Mouse (Mus musculus) cerebellum, adult 9-10 months (tissue): ENCODE measurements around the gene Gmpr.
"Not testable (repeated sequence)": the region's sequence is repeated elsewhere in the genome, so short reads cannot be mapped to it uniquely, and the experiment has no call there.

Experiments used
- DNase-seq: peaks from one replicate; pipeline ENCODE4 v3.0.0; 2022

Gmpr gene

DNA sequence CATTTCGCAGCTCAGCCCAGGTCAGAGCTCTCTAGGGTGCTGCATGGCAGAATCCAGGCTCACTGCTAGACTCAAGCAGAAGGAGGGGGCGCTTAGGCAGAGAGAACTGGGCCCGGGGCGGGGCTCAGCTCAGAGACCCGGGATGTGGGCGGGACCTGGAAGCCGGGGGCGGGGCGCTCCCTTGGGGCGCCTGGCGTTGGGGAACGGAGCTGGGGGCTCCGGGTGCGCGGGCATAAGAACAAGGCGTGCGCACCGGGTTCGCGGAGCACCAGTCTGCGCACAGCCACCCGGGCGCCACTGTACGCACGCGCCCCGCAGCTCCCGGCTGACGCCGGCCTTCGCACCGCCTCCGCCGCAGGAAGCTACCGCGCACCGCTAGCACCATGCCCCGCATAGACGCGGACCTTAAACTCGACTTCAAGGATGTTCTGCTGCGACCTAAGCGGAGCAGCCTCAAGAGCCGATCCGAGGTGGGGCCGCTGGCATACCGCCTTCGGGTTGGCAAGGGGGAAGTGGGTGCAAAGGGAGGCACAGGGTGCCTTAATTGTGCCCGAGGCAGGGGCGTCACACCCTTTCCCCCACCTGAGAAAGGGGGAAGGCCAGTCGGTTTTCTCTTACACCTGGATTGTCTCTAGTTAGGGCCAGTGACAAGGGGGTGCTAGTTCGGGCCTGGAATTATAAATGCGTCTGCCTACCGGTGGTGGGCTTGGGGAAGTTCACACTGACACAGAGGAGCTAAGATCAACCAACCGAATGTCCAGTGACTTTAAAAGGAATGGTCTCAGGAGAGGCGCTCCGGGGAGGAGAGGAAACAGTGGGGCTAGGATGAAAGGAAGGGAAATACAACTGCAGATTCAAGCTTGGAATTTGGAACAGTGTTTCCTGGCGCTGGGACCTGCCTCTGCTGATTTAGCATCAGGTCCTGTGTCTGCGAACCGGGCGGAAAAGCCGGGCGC lies at the start of gene Gmpr:
Gmpr (plus strand) TSS at position 171 of the 956 bp plus-strand sequence.
- peak; percentile 79 for DNase-seq

DNA sequence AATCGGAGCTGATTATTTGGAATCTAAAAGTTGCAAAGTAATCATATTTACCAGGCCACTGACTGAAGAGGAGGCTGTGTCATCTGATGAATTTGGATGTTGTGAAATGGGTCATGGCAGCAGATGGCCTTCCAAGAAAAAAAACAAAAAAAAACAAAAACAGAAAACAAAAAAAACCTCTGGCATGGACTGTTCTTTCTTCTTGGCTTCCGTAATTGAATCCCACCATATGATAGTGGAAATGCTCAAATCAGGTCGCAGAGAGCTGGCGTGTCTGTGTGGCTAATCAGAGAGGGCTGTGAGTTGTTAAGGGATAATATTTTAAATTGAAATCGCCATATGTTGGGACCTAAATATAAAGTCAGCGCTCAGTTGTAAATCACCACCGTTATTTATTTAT lies 49.8 kb upstream of the Gmpr start:
- peak; percentile 68 for DNase-seq

DNA sequence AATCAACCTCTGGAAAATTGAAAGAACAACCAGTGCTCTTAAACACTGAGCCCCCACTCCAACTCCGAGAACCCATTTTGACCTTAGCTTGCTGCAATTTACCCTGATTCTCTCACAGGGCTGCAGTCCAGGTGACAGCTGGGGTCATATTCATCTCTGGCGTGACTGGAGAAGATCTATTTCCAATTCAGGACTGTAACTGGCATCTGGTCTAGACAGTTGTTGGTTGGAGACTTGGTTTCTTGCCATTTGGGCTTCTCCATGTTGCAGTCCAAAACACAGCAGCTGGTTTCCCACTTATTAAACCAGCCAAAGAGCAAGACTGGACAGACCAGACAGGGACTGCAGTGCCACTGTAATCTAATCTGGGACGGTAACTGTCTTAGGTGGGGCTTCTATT lies 47.1 kb upstream of the Gmpr start:
- DNase-seq = no peak

DNA sequence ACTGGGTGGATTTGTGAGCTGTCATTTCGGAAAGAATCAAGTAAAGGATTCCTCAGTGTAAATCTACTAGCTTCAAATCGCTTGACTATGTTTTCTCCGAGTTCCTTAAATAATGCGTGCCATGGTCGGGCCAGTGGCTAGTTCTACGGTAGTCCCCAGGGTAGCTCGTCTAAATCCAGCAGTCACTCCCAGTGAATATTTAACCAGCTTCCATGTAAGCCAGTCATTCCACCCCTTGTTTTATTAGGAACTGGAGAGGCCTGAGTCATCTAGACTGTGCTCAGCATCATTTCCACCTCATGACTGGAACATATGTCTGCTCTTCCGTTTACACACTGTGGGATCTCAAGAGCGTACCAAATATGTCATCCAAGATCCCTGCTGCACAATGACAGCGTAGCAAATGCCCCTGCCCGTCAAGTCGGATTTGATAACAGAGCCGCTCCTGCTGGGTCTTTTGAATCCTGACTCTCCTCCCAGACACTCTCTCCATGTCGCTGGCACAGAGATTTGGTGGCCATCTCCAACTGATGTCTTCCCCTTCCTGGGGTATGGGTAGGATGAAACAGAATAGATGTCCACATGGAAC lies 45.8 kb upstream of the Gmpr start:
- DNase-seq = peak; percentile 91

DNA sequence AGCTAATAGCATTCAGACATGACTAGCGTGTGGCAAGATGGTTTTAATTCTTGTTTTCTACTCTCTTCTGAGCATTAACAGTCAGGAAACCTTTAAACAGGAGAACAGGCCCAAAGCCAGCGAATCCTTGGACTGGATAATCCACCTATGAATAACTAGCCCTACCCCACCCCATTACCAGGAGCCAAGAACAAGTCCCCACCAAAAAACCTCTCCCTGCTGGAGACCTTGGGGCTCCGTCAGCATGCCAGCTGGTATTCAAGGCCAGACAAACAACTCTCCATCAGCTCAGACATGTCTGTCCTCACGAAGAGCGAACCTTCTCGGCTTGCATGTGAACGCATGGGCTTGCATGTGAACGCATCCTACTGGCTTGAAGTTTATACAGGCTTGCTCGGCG lies 41.6 kb upstream of the Gmpr start:
- no peak for DNase-seq

DNA sequence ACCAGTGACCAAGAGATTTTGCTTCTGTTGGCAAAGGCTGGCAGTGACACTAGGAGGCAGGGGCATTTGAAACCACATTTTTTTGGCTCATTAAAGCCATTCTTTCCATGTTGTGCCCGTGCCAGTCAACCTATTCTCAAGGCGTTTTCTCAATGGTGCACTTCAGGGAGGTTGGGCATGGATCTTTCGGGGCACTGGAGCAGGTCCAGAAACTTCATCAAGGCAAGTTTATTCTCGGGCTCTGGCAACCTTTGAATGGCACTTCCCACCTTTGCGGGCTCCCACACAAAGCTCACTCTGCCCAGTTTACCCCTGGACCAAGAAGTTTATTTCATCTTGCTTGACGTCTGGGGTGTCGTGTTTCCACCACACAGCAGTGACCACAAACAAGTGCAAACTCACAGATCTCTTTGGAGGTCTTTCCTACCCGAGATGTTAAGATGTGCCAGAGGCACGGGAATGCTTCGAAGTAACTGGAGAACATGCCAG lies 41.2 kb upstream of the Gmpr start:
- DNase-seq = no peak

DNA sequence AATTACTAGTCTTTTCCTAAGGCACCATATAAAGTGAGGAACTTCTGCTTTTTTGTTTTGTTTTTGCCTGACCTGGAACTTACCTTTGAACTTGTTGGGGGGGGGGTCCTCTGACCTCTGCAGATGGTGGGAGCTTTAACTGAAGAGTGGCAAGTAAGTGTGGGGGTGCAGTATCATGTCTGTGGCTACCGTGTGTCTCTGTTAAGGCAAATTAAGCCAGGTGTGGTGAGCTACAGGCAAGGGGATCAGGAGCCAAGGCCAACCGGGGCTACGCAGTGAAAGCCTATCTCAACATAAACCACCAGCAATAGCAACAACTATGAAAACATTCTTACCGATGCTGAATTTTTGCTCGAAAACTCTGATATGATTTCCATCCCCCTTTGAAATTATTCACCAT lies 38.5 kb upstream of the Gmpr start:
- DNase-seq = no peak

DNA sequence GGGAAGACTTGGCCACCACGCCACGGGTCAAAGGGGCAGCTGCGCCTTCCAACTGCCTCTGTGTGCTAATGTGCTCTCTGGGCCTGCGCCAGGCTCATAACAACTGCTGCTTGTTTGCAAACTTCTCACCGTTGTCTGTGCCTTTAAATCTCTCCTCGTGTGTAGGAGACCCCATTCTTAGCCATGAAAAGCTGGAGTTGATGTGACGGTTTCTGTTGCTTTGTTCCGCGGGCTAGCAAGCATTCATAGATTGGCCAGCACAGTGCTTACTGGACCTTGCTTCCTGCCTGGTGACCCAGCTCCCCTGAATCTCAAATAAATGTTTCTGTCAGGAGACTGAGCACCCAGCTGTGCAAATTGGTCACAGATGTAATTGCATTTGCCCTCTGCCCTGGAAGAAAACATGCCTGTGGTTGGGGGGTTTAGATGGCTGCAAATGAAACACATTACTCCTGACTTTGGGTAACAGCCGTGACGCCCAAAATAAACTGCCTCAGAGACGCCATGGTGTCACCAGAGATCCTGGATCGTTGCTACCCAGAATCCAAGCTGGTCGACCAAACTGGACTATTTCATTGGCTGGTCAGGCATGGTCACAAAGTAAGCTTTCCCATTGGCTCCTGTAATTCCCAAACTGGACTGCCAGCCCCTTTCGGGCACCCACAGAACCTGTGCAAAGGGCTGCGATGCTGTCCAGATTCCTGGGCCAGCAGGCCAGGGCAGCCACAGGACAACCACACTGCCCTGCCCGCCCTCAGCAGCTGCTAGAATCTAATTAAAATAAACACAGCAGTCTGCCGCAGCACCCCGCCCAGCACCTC lies 37.6 kb upstream of the Gmpr start:
- no peak for DNase-seq

DNA sequence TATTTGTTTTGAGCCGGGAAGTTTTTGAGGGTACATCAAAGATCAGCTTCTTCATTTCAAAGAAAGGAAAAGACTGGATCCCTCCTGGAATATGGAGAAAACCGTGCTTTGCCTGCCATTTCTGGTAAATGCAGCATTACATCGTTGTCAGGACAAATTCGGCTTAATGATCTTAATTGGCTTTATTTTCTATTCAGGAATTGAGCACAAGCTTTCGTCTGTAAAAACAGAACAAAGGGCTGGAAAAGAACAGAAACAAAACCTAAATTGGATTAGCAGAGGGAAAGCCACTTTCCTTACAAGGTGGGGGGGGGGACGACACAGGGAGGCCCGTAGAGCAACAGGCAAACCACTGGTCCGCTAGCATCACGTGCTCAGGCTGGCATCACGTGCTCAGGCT lies 33.9 kb upstream of the Gmpr start:
- no peak for DNase-seq

DNA sequence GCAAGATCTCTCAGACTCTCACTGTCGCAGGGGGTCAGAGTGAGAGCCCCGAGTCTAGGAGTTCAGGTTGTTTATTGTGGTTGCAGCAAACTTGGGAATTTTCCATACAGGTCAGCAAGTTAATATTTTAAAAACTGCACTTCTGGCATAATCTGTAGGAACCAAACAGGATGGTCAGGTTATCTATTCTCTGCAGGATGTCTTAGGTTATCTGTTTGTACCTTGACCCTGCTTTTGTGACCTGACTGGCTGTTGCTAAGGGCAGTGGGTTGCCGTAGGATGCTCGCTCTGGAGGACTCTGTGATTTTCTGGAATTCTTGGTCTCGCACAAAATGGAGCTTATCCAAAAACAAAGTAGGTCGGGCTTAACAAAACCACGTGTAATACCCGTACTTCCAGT lies 31.9 kb upstream of the Gmpr start:
- DNase-seq = no peak

DNA sequence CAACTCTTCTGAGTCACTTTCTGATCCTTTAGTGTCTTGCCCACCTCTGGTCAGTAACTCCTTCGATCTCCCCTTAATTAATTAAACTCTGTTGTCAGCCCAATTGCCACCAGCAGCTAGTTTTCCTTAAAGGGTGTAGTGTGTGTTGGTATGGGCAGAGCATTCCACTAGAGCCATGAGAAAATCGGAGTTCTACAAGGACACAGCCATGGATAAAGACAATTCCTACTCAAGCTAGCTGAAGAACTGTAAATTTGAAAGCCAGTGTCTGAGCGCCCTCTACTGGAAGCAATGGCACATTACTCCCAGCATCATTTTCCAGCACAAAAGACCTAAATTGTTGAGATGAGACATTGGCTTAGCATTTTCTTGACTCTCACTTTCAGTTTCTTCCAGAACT lies 30.1 kb upstream of the Gmpr start:
- DNase-seq = peak; percentile 83

DNA sequence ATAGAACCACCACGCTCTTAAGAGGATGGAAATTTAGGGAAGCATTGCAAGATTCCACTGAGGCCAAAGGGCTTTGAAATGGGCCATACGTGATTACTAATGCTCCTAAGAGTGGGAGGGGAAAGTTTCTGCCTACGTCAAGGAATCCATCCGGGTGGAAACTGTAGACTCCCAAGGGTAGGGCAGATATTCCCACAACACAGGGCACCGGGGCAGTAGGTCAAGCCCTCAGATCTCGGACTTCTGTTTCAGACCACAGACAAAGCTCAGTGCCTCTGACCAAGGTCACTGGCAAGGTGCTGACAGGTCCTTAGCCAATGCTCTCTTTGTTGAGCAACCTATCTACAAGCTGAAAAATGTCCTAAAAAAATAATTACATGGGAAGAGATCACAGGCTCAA lies 27.3 kb upstream of the Gmpr start:
- DNase-seq = no peak

DNA sequence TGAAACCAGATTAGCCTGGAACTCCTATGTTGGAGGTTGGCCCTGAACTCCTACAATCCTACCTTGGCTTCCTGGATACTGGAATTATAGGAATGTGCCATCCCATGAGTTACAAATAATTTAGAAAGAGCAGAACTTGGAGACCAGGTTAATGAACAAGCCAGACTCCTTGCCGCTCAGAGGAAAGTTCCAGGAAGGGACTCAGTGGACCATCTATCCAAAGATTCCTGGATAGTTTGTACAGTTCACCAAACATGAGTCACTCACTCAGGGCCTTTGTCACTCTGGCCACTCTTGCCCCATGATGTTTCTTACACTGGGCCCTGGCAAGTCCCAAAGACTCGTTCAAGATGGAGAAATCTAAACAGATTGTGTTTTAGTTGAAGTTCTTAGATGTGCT lies 24.0 kb upstream of the Gmpr start:
- no peak for DNase-seq

DNA sequence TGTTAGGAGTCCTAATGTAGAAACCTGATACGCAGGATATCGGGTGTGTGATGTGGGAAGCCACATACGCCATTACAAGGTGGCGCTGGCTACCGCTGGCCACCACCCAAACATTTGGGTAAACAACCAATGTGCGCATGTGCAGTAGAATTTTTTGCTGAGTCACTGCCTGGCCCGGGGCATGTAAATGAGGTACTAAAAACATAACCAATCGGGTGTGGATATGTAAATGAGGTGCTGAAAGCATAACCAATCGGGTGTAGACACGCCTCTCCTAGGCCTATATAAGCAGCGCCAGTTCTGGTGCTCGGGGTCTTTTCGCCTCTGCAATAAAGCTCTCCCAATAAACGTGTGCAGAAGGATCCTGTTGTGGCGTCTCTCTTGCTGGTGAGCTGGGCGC lies 23.3 kb upstream of the Gmpr start:
- DNase-seq = not testable (repeated sequence)

DNA sequence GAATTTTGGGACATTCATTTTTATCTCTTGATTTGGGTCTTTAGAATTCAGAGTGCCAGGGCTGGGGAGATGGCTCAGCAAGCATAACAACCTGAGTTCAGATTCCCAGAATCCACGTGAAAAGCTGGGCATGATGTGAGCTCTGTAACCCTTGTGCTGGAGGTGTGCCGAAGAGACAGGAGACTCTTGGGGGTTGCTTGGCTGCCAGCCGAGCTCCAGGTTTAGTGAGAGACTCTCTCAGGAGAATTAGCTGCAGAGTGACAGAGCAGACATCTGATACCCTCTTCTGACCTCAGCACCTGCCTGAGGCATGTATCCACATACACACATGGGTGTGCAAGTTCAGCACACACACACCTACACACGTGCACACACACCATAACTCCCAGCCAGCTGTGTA lies 21.6 kb upstream of the Gmpr start:
- DNase-seq = no peak

DNA sequence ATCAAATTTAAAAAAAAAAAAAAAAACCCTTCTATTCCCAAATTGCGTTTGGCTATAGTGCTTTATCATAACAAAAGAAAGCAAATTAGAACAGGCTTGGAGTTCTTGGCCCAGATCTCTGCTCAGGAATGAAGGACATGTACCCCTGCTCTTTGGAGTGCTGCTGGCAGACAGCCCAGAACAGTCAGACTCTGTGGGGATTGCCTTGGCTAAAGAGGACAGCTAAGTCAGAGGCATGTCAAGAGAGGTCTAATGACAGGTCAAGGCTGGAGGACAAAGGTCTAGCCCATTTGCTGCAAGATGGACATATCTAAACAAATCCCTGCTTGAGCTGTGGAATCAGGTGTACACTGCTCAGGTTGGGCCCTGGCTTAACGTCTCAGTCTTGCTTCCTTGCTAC lies 20.6 kb upstream of the Gmpr start:
- no peak for DNase-seq

DNA sequence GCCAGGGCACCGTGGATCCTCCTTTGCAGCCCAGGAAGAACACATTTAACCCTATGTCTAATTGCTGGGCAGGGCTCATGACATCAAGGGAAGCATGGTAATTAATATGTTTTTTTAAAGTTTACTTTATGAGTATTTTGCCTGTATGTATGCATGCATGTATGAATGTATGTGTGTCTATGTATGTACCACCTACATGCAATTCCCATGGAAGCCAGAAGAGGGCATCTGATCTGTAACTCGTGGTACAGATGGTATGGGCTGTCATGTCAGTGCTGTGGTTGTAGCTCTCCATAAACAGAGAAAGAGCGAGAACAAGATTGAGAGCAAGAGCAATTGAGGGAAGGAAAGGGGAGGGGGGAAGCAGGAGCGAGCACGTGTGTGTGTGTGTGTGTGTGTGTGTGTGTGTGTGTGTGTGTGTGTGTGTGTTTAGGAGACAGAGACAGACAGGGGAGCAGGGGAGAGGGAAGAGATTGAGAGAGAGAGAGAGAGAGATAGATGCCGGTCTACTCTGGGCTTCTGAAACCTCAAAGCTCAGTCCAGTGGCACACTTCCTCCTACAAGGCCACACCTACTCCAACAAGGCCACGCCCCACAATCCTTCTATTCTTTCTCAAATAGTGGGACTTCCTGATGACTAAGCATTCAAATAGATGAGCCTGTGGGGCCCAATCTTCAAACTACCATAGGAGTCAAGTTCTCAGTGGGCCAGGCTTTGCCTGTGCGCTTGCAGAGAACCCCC lies 15.1 kb upstream of the Gmpr start:
- no peak for DNase-seq

DNA sequence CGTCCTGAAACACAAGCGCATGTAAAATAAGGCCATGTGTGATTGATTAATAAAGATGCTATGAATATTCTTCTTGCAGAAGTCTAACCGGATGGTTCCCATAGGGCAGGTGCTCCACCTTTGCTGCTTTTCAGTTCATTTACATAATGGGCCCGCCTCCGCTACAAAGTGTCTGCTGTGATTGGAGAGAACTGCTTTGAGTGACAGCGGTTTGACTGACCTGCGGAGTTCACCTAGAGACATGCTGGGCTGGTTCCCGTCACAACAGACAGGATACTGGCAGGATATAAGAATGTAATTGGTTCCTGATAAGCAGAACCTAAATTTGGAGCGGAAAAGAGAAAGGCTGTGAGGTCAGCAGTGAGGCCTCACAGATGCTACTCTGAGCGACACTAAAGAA lies 13.4 kb upstream of the Gmpr start:
- DNase-seq = peak; percentile 57

DNA sequence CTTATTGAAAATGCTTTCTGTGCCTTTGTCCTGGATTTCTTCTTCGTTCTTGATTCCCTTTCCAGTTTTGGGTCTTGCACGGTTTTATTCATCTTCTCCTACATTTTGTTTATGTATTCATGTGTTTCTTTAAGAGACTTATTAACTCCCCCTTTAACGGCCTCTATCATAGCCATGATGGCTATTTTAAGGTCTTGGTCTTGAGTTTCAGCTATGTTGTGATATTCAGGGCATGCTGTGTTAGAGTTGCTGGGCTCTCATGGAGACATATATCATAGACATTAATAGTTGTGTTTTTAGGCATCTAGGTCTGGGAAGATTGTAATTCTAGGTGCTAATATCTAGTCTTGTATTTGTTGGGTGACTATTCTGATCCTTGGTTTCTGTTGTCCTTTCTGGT lies 8.6 kb upstream of the Gmpr start:
- no peak for DNase-seq

DNA sequence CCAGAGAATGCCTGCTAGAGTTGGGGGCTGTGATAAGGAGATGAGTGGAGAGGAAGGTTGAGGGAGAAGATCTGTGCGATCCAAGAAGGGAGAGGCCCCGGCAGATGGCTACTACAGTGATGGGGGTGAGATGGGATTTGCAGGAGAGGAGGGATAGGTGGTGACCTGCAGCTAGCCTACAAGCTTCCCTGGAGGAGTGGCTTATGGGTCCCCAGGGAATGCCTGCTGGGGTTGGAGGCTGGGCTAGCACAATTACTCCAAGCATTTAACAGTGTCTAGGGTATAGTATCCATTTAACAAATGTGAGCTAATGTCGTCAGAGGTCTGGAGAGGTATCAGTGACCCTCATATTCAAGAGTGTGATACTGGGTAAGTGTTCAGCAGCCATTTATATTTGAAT lies 7.9 kb upstream of the Gmpr start:
- DNase-seq = no peak

DNA sequence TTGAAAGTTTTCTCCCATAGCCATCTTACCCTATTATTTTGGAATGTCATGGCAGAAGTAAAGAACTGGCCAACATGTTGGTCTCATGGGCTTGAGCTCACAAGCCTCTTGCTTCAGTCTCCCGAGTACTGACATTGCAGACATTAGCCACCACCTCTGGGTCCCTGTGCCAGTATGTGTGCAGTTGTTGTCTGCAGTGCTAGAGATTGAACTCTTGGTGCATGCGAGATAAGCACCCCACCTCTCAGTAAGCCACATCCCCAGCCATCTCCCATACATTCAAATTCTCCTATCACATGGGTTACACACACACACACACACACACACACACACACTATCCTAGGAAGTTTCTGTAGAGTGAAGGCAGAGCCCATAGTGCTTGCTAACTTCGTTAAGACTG lies 7.3 kb upstream of the Gmpr start:
- no peak for DNase-seq

DNA sequence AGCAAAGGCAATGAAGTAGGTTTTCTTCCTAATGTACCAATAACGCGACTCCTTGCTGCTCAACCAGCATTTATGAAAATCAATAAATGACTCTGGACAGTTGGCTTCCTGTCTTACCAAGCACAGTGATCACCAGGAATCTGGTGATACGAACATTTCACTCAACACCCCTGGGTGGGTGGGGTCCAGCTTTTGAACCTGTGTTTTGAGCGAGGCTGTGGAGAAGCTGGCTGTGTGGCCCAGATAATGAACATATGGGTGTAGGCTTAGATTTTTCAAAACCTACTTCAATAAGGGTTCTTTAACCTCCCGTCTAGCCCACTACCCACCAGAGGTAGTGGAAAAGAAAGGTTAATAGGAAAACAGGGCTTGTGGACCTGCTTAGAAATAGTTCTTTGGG lies 4.5 kb upstream of the Gmpr start:
- DNase-seq = no peak

DNA sequence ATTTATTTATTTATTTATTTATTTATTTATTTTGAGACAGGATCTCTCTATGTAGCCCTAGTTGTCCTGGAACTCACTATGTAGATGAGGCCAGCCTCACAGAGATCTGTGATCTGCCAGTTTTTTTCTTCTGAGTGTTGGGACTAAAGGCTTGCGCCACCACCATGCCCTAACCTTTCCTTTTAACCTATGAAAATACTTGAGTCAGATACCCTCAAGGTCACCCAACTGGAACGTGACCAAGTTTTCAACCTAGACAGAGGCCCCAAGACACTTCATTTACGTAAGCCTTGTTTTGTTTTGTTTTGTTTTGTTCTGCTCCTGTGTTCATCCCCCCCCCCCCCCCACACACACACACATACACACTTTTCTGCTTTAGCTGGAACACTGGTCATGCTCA lies 1.7 kb upstream of the Gmpr start:
- no peak for DNase-seq
